Mouse (Mus musculus): ENCODE data around the gene Sptbn4. TPM values are rescaled to one million over a fixed set of nuclear protein-coding genes. Genes with fewer than 3 reads are reported as not detected.
"Not testable (repeated sequence)": the region's sequence is repeated elsewhere in the genome, so short reads cannot be mapped to it uniquely, and the experiment has no call there.

The Sptbn4 gene
- 3.7 TPM in 2 replicates for polyA plus RNA-seq (2015; fragmentation: Nextera tagmentation; extraction: Ambion mirVana)

DNA sequence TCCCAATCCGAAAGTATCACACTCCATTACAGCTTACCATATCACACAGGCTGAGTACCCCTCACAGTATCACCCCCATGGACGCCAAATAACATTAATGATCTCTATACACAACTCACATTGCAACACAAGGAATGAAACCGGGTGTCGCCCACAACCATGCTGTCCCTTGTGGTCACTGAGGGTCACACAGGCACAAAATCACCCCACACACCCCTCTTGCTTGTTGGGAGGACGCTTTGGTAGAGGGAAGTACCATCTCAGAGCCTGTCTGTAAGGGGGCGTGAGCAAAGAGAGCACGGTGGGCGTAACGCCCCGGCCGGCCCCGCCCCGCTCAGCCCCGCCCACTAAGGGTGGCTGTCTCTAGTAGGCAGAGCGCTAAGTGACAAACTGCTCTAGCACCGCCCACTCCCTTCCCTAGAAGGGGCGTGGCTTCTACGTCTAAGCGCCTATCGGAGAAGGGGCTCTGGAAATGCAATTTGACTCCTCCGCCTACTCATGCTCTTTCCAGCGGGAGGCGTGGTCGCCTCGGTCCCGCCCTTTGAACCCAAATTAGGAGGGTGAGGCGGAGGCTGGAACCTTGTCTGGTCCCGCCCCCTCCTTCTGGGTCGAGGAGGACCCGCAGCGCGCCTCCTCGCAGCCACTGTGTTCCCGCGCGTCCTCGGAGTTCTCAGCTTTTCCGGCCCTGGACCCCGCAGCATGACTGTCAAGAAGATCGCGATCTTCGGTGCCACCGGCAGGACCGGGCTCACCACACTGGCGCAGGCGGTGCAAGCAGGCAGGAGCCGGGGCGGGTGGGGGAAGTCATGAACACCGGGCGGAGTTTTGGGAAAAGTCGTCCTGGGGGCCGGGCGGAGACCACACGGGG is at the start of gene Sptbn4, which contains the start of gene Blvrb:
Gene Sptbn4, minus strand, starts transcription at position 268 of the 868 bp plus-strand sequence.
Gene Blvrb, plus strand, starts transcription at position 560 of the 868 bp plus-strand sequence.
- under 1% methylated on average over 54 of the region's 54 CpGs for WGBS
- H3K9ac ChIP-seq (replicated peaks) = peak within 1 kb of the TSS; percentile 67
- H3K9me3 ChIP-seq (replicated peaks) = no peaks in the 10 kb centered on the region
- H3K4me1 ChIP-seq = peaks cover 29% of the 10 kb centered on the region
- peak; percentile 95 for ATAC-seq (ENCODE audit: low FRiP score)
- H3K27ac ChIP-seq (replicated peaks) = peak within 1 kb of the TSS; percentile 79
- peak within 1 kb of the TSS; percentile 55 for H3K4me3 ChIP-seq (replicated peaks)
- H3K4me2 ChIP-seq = peak within 1 kb of the TSS; percentile 96
- no peaks in the 10 kb centered on the region for H3K36me3 ChIP-seq
- 0 out of 2 replicates have a peak, but pooled peaks cover 12% of the 10 kb centered on the region for H3K27me3 ChIP-seq (replicated peaks)

DNA sequence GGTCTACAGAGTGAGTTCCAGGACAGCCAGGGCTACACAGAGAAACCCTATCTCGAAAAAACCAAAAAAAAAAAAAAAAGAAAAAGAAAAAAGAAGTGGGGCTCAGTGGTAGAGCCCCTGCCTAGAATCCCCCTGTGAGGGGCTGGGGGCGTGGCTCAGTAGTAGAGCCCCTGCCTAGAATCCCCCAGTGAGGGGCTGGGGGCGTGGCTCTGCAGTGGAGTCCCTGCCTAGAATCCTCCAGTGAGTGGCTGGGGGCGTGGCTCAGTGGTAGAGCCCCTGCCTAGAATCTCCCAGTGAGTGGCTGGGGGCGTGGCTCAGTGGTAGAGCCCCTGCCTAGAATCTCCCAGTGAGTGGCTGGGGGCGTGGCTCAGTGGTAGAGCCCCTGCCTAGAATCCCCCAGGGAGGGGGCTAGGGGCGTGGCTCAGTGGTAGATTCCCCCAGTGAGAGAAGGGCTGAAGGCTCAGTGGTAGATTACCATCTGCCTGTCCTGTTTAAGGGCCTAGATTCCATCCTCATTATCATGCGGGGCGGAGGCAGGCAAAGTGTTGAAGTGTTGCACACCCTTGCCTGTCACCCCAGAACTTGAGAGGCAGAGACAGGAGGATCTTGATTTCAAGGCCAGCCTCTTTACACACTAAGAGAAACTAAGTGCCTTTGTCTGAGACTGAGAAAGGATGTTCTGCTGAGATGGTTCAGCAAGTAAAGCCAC is 47.3 kb upstream of the Sptbn4 start:
- H3K9ac ChIP-seq (replicated peaks); ATAC-seq (ENCODE audit: low FRiP score); H3K4me2 ChIP-seq; H3K27me3 ChIP-seq (replicated peaks); H3K4me1 ChIP-seq; H3K9me3 ChIP-seq (replicated peaks); H3K27ac ChIP-seq (replicated peaks); H3K36me3 ChIP-seq; H3K4me3 ChIP-seq (replicated peaks): not testable (repeated sequence)
- 92% methylated on average over 8 of the region's 9 CpGs for WGBS

DNA sequence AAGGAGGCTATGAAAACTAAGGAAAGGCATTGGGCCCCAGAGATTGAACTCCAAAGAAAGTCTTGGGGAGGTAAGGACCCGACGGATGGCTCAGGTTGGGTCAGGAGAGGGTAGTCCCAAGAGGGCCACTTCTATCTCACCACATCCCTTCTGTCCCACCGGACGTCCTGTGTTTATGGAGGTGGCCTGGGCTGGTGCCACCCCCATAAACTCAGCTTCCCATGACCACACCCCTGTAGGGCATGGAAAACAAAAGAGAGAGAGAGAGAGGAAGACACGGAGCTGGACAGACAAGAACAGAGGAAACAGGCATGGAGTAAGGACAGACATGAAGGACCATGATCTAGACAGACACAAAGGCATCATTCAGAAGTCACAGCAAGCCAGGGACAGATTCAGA is 46.0 kb upstream of the Sptbn4 start:
- WGBS = 80% methylated on average over 5 of the region's 5 CpGs
- ATAC-seq (ENCODE audit: low FRiP score) = no peak
- H3K4me3 ChIP-seq (replicated peaks) = no peak overlapping the region
- H3K36me3 ChIP-seq = no peaks in the 10 kb centered on the region
- no peak overlapping the region for H3K9ac ChIP-seq (replicated peaks)
- no peak overlapping the region for H3K4me2 ChIP-seq
- H3K9me3 ChIP-seq (replicated peaks) = no peaks in the 10 kb centered on the region
- no peak overlapping the region for H3K27ac ChIP-seq (replicated peaks)
- peaks cover 9% of the 10 kb centered on the region for H3K4me1 ChIP-seq
- no peaks in the 10 kb centered on the region for H3K27me3 ChIP-seq (replicated peaks)

DNA sequence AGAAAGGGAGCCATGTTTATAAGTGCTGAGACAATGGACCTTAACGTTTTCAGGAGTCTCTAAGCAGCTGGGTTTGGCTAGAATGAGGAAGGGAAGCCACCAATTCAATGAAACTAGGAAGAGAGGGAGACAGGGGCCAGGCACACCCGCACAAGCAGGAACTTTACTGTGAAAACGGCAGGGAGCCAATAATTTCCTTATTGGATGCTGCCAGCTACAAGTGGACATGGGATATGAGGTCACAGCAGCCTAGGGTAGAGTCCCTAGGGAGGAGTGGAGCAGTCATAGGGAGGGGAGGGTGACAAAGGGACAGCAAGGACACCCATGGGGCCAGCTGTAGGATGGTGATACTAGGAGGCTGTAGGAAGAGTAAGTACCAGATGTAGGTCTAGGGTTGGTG is 45.5 kb upstream of the Sptbn4 start:
- no peak for ATAC-seq (ENCODE audit: low FRiP score)
- no peak overlapping the region for H3K9ac ChIP-seq (replicated peaks)
- H3K9me3 ChIP-seq (replicated peaks) = no peaks in the 10 kb centered on the region
- peaks cover 14% of the 10 kb centered on the region for H3K4me1 ChIP-seq
- no peak overlapping the region for H3K27ac ChIP-seq (replicated peaks)
- WGBS = 71% methylated on average over 3 of the region's 3 CpGs
- no peaks in the 10 kb centered on the region for H3K27me3 ChIP-seq (replicated peaks)
- H3K4me2 ChIP-seq = no peak overlapping the region
- H3K4me3 ChIP-seq (replicated peaks) = no peak overlapping the region
- H3K36me3 ChIP-seq = no peaks in the 10 kb centered on the region

DNA sequence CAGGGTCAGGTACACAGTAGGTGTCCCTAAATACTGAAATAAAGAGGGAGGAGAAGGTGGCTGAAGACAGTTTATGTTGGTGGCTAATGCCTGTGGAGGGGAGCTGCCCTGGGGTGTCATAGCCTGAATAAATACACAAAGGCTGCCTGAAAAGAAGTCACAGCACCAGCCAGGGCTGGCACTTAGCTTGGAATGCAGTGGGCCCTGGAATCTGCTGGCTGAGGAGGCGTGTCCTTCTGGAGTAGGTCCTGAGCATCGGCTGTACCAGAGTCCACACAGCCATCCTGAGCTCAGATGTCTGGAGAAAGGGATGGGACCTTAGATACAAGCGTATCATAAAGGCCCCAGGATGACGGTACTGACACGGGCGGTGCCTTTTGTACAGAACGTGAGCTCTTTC is 44.4 kb upstream of the Sptbn4 start:
- Histone ChIP-seq H3K9me3 (replicated peaks) (no peaks in the 10 kb centered on the region), H3K27ac (replicated peaks) (no peak overlapping the region), H3K4me1 (peaks cover 21% of the 10 kb centered on the region), H3K9ac (replicated peaks) (no peak overlapping the region), H3K4me3 (replicated peaks) (no peak overlapping the region), H3K4me2 (no peak overlapping the region), H3K36me3 (no peaks in the 10 kb centered on the region), H3K27me3 (replicated peaks) (no peaks in the 10 kb centered on the region)
- WGBS = 77% methylated on average over 7 of the region's 7 CpGs
- no peak for ATAC-seq (ENCODE audit: low FRiP score)

DNA sequence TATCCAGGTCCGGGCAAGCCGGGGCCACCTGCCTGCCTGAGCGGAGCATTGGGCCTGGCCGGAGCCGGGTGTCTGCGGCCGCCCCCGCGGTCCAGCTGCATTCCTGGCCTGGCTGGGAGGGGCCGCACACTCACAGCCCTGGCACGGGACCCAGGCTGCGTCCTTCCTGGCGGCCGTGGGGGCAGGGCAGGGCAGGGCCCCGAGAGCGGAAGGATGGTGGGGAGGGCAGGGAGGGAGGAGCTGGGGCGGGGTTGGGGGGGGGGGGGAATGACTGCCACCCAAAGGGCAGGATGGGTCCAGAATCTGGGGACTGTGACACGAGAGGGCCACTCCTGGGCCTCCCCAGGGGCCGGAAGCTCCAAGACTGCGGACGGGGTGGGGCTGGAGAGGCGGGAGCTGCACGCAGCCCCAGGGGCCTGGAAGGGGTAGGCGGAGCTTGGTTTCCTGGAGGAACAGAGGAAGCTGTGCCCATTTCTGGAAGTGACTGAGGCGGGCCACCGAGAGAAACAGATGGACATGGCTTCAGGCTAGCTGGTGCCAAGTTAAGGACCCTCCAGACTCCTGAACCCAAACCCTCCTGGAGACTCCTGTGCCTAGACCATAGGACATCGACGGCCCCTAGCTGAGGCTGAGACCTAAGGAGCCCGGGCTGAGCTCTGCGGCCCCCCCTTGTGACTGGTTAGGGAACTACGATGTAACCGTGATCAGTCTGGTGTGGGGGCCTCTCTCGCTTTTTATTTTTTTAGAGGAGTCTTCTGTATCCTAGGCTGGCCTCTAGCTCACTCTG is 43.2 kb upstream of the Sptbn4 start:
- Histone ChIP-seq H3K4me2 (peak overlapping the region; percentile 53), H3K36me3 (no peaks in the 10 kb centered on the region), H3K9me3 (replicated peaks) (no peaks in the 10 kb centered on the region), H3K4me1 (peaks cover 26% of the 10 kb centered on the region), H3K27me3 (replicated peaks) (no peaks in the 10 kb centered on the region), H3K4me3 (replicated peaks) (peak overlapping the region; percentile 25), H3K9ac (replicated peaks) (peak overlapping the region; percentile 32), H3K27ac (replicated peaks) (peak overlapping the region; percentile 67)
- ATAC-seq (ENCODE audit: low FRiP score) = no peak
- WGBS = 2% methylated on average over 33 of the region's 33 CpGs

DNA sequence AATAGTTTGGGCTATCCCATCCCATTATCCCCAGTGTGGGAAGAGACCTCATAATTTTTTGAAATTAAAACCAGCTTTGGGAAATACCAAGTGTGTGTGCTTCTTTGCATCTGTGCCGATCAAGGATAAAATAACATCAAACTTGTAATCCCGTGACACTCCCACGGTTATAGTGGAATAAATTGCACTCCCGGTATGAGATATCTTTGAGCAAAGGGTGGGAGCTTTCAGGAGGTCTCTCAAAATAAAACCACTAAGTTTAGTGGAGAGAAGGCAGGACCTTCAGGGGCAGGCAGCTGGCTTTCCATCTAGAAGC is 42.7 kb upstream of the Sptbn4 start:
- H3K9me3 ChIP-seq (replicated peaks) = no peaks in the 10 kb centered on the region
- peaks cover 26% of the 10 kb centered on the region for H3K4me1 ChIP-seq
- WGBS = 40% methylated on average over 4 of the region's 4 CpGs
- H3K9ac ChIP-seq (replicated peaks) = peak overlapping the region; percentile 32
- H3K27me3 ChIP-seq (replicated peaks) = no peaks in the 10 kb centered on the region
- H3K27ac ChIP-seq (replicated peaks) = peak overlapping the region; percentile 67; the same call in 1 of the 2 replicates
- peak overlapping the region; percentile 25 for H3K4me3 ChIP-seq (replicated peaks)
- H3K36me3 ChIP-seq = no peaks in the 10 kb centered on the region
- ATAC-seq (ENCODE audit: low FRiP score) = no peak
- H3K4me2 ChIP-seq = peak overlapping the region; percentile 53

DNA sequence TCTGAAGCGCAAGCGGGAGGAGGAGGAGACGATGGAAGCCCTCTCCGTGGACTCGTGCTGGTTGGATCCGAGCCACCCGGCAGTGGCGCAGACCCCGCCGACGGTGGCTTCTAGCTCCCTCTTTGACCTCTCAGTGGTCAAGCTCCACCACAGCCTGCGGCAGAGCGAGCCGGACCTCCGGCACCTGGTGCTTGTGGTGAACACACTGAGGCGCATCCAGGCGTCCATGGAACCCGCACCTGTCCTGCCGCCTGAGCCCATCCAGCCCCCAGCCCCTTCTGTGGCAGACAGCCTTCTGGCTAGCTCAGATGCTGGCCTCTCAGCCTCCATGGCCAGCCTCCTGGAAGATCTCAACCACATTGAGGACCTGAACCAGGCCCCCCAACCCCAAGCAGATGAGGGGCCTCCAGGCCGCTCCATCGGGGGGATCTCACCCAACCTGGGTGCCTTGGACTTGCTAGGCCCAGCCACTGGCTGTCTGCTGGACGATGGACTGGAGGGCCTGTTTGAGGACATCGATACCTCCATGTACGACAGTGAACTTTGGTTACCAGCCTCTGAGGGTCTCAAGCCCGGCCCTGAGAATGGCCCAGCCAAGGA is 41.9 kb upstream of the Sptbn4 start:
- no peak for ATAC-seq (ENCODE audit: low FRiP score)
- Histone ChIP-seq H3K27me3 (replicated peaks) (no peaks in the 10 kb centered on the region), H3K27ac (replicated peaks) (no peak overlapping the region), H3K4me3 (replicated peaks) (no peak overlapping the region), H3K9me3 (replicated peaks) (no peaks in the 10 kb centered on the region), H3K4me1 (peaks cover 26% of the 10 kb centered on the region), H3K9ac (replicated peaks) (no peak overlapping the region), H3K36me3 (no peaks in the 10 kb centered on the region), H3K4me2 (no peak overlapping the region)
- WGBS = 92% methylated on average over 25 of the region's 25 CpGs

DNA sequence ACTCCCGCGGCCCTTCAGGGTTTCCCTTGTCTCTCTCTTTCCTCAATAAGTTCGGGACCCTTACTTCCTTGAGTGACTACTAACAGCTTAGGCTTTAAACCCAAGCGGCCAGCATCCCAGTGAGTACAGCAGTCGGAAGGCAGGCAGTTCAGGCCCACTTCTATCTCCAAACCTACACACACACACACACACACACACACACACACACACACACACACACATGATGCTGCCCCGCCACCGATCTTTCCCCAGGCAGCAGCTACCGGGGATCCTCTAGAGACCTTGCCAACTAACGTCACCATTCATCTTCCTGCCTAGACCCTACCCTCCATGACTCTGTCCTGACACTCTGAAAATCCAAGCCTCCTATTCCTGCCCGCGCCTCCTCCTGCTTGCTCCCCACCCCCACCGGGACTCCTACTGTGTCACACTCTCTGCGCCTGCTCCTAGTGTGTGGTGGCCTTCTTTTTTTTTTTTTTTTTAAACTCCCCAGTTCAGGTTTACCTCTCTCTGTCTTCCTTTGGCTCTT is 40.3 kb upstream of the Sptbn4 start:
- 4% methylated on average over 13 of the region's 13 CpGs for WGBS
- H3K27ac ChIP-seq (replicated peaks) = peak overlapping the region; percentile 95
- H3K4me1 ChIP-seq = peaks cover 26% of the 10 kb centered on the region
- peak overlapping the region; percentile 72 for H3K9ac ChIP-seq (replicated peaks)
- no peaks in the 10 kb centered on the region for H3K36me3 ChIP-seq
- no peaks in the 10 kb centered on the region for H3K27me3 ChIP-seq (replicated peaks)
- H3K4me3 ChIP-seq (replicated peaks) = peak overlapping the region; percentile 78
- ATAC-seq (ENCODE audit: low FRiP score) = no peak
- no peaks in the 10 kb centered on the region for H3K9me3 ChIP-seq (replicated peaks)
- H3K4me2 ChIP-seq = peak overlapping the region; percentile 60

DNA sequence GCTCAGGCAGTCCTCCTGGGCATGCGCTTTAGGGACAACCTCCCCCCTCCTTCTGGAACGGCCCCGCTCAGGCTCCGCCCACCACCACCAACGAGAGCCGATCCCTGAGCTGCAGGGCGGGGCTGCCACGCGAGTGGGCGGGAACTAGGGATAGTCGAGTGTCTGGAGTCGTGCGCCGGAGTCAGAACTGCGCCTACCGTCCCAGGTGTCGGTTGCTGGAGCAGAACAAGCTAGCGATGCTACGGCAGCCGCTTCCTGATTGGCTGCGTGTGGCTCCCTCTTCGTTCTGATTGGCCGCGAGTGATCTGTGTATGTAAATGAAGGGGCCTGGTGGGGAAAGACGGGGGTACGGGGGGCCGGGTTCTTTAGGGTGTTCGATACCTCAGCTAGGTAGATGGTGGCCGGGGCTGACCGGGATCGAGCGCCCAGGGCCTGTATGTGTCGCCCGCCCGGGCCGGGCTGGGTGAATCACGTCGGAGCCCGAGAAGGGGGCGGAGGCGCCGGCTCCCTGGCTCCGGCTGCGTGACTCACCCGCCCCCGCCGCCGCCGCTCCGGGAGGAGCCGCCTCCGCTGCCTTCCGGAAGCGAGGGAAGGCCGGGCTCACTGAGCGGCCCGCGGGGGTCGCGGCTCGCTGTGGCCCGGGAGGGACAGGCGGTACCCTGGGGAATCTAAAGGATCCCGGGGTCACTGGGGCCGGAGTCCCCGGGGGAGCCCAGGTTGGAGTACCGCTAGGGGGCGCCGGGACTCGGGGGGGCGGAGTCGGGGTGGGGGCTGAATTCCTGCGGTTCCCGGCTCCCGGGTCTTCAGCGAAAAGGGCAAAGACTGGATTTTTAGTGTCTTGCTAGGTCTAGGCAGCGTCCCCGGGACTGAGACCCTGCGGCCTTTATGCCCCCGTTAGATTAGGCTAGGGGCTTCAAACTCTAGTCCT is 39.5 kb upstream of the Sptbn4 start, which contains the start of gene Sertad1:
Gene Sertad1, plus strand, starts transcription at position 141 of the 928 bp plus-strand sequence.
- Histone ChIP-seq H3K36me3 (no peaks in the 10 kb centered on the region), H3K9ac (replicated peaks) (peak within 1 kb of the TSS; percentile 72), H3K4me1 (peaks cover 26% of the 10 kb centered on the region), H3K27ac (replicated peaks) (peak within 1 kb of the TSS; percentile 95), H3K4me2 (peak within 1 kb of the TSS; percentile 60), H3K4me3 (replicated peaks) (peak within 1 kb of the TSS; percentile 78), H3K9me3 (replicated peaks) (no peaks in the 10 kb centered on the region), H3K27me3 (replicated peaks) (no peaks in the 10 kb centered on the region)
- peak; percentile 98 for ATAC-seq (ENCODE audit: low FRiP score)
- under 1% methylated on average over 77 of the region's 80 CpGs for WGBS

Measured in neural tube, embryonic 15.5 days (tissue).